Mouse (Mus musculus) embryo, embryonic 10.5 days (tissue): ENCODE data around the gene Acss1.

Experiments used
- DNase-seq: peaks from one replicate; pipeline ENCODE4 v3.0.0-alpha.2; 2015; ENCODE audit warnings: low spot score

Gene Acss1

GRCm38 (mm10) chr2:150569847-150570590, 98.3 kb downstream of the Acss1 start, which contains the start of gene Cst7:
TSS of gene Cst7 (plus strand) at chr2:150570415.
- no peak for DNase-seq
